Mouse (Mus musculus) cerebellum, adult 18-20 months (tissue): ENCODE results near the gene Rgs3.

Experiments used
- DNase-seq, 2 experiments: peaks; one replicate each; pipeline ENCODE4 v3.0.0; 2021

Gene Rgs3

GRCm38 (mm10) chr4:62559797-62560329 is at the start of gene Rgs3:
Gene Rgs3, plus strand, starts transcription at chr4:62559847.
- DNase-seq, result no peak

- no peak for DNase-seq
Observed at GRCm38 (mm10) chr4:62509946-62510345, 49.7 kb upstream of the Rgs3 start.

GRCm38 (mm10) chr4:62513998-62514506 is 45.6 kb upstream of the Rgs3 start:
- no peak for DNase-seq

- peak in 1 of 2 experiments; percentile 44 for DNase-seq
Observed at GRCm38 (mm10) chr4:62514995-62515394, 44.7 kb upstream of the Rgs3 start.

GRCm38 (mm10) chr4:62515490-62515889 is 44.2 kb upstream of the Rgs3 start:
- peak; percentile 48 to 58 for DNase-seq

- DNase-seq, result peak; percentile 70 to 80
Observed at GRCm38 (mm10) chr4:62516079-62516478, 43.6 kb upstream of the Rgs3 start.

- no peak for DNase-seq
Observed at GRCm38 (mm10) chr4:62516579-62516978, 43.1 kb upstream of the Rgs3 start.

GRCm38 (mm10) chr4:62517046-62517445 is 42.6 kb upstream of the Rgs3 start:
- DNase-seq, result no peak

GRCm38 (mm10) chr4:62517538-62518415 is 41.9 kb upstream of the Rgs3 start:
- no peak for DNase-seq

- peak; percentile 79 to 88 for DNase-seq
Observed at GRCm38 (mm10) chr4:62518416-62519121, 41.1 kb upstream of the Rgs3 start.

GRCm38 (mm10) chr4:62519122-62519848 is 40.4 kb upstream of the Rgs3 start:
- no peak for DNase-seq

GRCm38 (mm10) chr4:62519849-62520233 is 39.8 kb upstream of the Rgs3 start, which contains the start of gene Alad:
Gene Alad, minus strand, starts transcription at chr4:62519918.
- DNase-seq, result peak; percentile 86 to 91

- no peak for DNase-seq
Observed at GRCm38 (mm10) chr4:62520892-62521400, 38.7 kb upstream of the Rgs3 start.

- DNase-seq, result peak; percentile 91 to 97
Observed at GRCm38 (mm10) chr4:62524651-62525488, 34.8 kb upstream of the Rgs3 start, which contains the start of the genes Pole3 and 4933430I17Rik. Gene Pole3, minus strand, starts transcription at chr4:62525068. Gene 4933430I17Rik, plus strand, starts transcription at chr4:62525369.

- no peak for DNase-seq
Observed at GRCm38 (mm10) chr4:62525489-62525811, 34.2 kb upstream of the Rgs3 start.

- DNase-seq, result no peak
Observed at GRCm38 (mm10) chr4:62526256-62526655, 33.4 kb upstream of the Rgs3 start.

GRCm38 (mm10) chr4:62527655-62528054 is 32.0 kb upstream of the Rgs3 start:
- DNase-seq, result no peak

- DNase-seq, result no peak
Observed at GRCm38 (mm10) chr4:62533729-62534128, 25.9 kb upstream of the Rgs3 start.

- no peak for DNase-seq
Observed at GRCm38 (mm10) chr4:62541802-62542201, 17.8 kb upstream of the Rgs3 start.

GRCm38 (mm10) chr4:62543782-62544181 is 15.9 kb upstream of the Rgs3 start:
- DNase-seq, result no peak

- DNase-seq, result no peak
Observed at GRCm38 (mm10) chr4:62544801-62545200, 14.8 kb upstream of the Rgs3 start.

- DNase-seq, result no peak
Observed at GRCm38 (mm10) chr4:62551966-62552365, 7.7 kb upstream of the Rgs3 start.
